Mouse (Mus musculus) kidney, embryonic 15.5 days (tissue): ENCODE data around the gene Dmd. TPM values are rescaled to one million over a fixed set of nuclear protein-coding genes. Genes with fewer than 3 reads are reported as not detected.

Experiments
- ATAC-seq: fragments of 200-750 bp; cut with Nextera tagmentation; replicated peaks from 2 replicates; pipeline ENCODE4 v1.8.0; 2017; ENCODE audit warnings: moderate TSS enrichment; ENCODE audit not compliant: low FRiP score
- H3K27ac ChIP-seq: fragments of 300-500 bp; sonication (generic); 2 replicates; pipeline ENCODE4 v1.5.1; 2015; ENCODE audit warnings: mild to moderate bottlenecking, inconsistent platforms
- H3K27me3 ChIP-seq: fragments of 300-500 bp; sonication (generic); 2 replicates; pipeline ENCODE4 v1.6.1; 2015; ENCODE audit warnings: inconsistent platforms
- H3K36me3 ChIP-seq: fragments of 300-500 bp; sonication (generic); 2 replicates; pipeline ENCODE4 v1.6.1; 2015; ENCODE audit warnings: inconsistent platforms
- H3K4me1 ChIP-seq: fragments of 300-500 bp; sonication (generic); 2 replicates; pipeline ENCODE4 v1.6.1; 2015; ENCODE audit warnings: inconsistent platforms
- H3K4me2 ChIP-seq: fragments of 300-500 bp; sonication (generic); 2 replicates; pipeline ENCODE4 v1.6.1; 2015; ENCODE audit warnings: moderate library complexity, mild to moderate bottlenecking, inconsistent platforms
- H3K4me3 ChIP-seq: fragments of 300-500 bp; sonication (generic); replicated peaks from 2 replicates; pipeline ENCODE4 v1.5.1; 2015; ENCODE audit warnings: mild to moderate bottlenecking, inconsistent platforms
- H3K9ac ChIP-seq: fragments of 300-500 bp; sonication (generic); 2 replicates; pipeline ENCODE4 v1.6.1; 2015; ENCODE audit warnings: mild to moderate bottlenecking, inconsistent platforms
- H3K9me3 ChIP-seq: fragments of 300-500 bp; sonication (generic); replicated peaks from 2 replicates; pipeline ENCODE4 v1.6.1; 2016; ENCODE audit warnings: inconsistent platforms
- WGBS: fragments of 180-500 bp; shearing (Covaris S2); methylation state at CpG from one replicate; pipeline ENCODE4 v1.1.7; 2015; ENCODE audit warnings: mixed read lengths; 5-methylcytosine and 5-hydroxymethylcytosine counted together
- polyA plus RNA-seq: library from polyadenylated mRNA; unstranded; fragments of >200 nt; fragmentation: Nextera tagmentation; extraction: Ambion mirVana; gene quantifications from 2 replicates; pipeline ENCODE4 v1.2.1, GENCODE M21; 2015

Gene Dmd
- polyA plus RNA-seq: 22.6 and 27.3 TPM in 2 replicates

DNA sequence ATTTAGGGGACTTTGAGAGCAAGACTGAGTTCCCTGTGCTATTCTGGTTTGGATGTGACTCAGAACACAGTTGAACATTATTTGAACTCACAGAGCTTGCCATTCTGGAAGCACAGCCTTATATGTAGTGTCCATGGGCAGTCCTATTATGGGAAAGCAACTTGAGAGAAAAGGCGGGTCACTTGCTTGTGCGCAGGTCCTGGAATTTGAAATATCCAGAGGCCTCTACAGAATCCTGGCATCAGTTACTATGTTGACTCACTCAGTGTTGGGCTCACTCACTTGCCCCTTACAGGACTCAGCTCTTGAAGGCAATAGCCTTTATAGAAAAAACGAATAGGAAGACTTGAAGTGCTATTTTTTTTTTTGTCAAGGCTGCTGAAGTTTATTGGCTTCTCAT is at the start of gene Dmd:
Gene Dmd, plus strand, starts transcription at position 241 of the 400 bp plus-strand sequence.
- Histone ChIP-seq H3K4me3 (no peak within 1 kb of the TSS), H3K4me2 (no peak within 1 kb of the TSS), H3K27ac (no peak within 1 kb of the TSS), H3K4me1 (no peaks in the 10 kb centered on the region), H3K36me3 (no peaks in the 10 kb centered on the region), H3K9ac (no peak within 1 kb of the TSS), H3K27me3 (no peaks in the 10 kb centered on the region), H3K9me3 (no peaks in the 10 kb centered on the region)
- no peak for ATAC-seq
- WGBS: 59% methylated on average over 3 of the region's 3 CpGs

DNA sequence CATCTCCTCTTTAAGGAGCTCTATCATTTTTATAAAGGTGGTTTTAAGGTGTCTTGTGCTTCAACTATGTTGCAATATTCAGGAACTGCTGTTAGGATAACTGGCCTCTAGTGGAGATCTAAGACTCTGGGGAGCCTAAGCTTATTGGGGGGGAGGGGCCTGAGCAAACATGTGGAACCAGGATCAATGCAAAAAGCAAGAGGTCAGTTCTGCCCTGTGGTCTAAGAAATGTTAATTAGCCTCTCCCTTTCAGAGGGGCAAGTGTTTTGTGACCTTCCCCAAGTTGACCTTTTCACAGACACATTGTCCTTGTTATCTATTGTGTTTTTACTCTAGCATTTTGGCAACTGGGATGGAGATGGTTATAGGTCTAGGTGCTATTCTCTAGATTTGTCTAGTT is 47.2 kb upstream of the Dmd start:
- Histone ChIP-seq H3K27ac (no peak overlapping the region), H3K36me3 (no peaks in the 10 kb centered on the region), H3K27me3 (no peaks in the 10 kb centered on the region), H3K4me2 (no peak overlapping the region), H3K4me1 (no peaks in the 10 kb centered on the region), H3K4me3 (no peak overlapping the region), H3K9ac (no peak overlapping the region), H3K9me3 (no peaks in the 10 kb centered on the region)
- ATAC-seq: no peak

DNA sequence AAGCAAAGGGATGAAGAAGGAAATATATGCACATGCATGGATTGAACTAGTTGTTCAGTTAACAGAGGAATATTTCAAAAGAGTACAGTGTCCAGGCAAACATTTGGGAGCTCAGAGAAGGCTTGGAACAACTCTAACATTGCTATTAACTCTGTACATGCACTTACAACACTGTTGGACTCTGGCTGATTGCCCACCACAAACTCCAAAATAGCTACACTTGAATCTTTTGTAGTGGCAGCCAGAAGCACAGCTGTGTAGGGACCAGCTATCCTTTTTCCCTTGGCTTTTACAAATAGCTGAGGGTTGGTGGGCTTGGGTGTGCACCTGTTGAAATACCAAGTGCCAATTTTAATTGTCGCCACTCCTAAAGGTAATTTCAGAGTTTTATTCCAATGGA is 39.0 kb downstream of the Dmd start:
- WGBS: 85% methylated on average over 1 of the region's 1 CpGs
- no peak for ATAC-seq
- Histone ChIP-seq H3K36me3 (no peaks in the 10 kb centered on the region), H3K9me3 (no peaks in the 10 kb centered on the region), H3K9ac (no peak overlapping the region), H3K4me2 (no peak overlapping the region), H3K27ac (no peak overlapping the region), H3K4me3 (no peak overlapping the region), H3K27me3 (no peaks in the 10 kb centered on the region), H3K4me1 (no peaks in the 10 kb centered on the region)

DNA sequence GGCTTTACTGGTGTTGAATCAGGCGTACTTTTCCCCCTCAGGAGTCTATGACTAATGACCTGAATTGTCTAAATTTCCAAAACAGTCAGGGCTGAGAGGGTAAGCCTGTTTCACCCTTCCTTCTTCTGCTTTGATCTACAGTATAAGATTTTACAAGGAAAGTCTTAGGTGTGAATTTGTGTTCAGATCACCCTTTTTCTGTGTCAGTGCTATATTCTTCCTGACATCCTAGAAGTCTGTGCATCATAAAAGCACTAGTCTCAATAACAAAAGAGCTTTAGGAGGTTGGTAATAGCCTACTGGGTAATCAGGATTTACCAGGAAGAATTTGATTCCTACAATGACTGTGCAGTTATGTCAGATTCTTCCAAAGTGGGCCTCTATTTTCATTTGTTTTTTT is 101.5 kb downstream of the Dmd start:
- Histone ChIP-seq H3K4me1 (no peaks in the 10 kb centered on the region), H3K4me2 (no peak overlapping the region), H3K4me3 (no peak overlapping the region), H3K27ac (no peak overlapping the region), H3K9ac (no peak overlapping the region), H3K36me3 (no peaks in the 10 kb centered on the region), H3K27me3 (no peaks in the 10 kb centered on the region), H3K9me3 (no peaks in the 10 kb centered on the region)
- no peak for ATAC-seq
- WGBS: 63% methylated on average over 1 of the region's 1 CpGs

DNA sequence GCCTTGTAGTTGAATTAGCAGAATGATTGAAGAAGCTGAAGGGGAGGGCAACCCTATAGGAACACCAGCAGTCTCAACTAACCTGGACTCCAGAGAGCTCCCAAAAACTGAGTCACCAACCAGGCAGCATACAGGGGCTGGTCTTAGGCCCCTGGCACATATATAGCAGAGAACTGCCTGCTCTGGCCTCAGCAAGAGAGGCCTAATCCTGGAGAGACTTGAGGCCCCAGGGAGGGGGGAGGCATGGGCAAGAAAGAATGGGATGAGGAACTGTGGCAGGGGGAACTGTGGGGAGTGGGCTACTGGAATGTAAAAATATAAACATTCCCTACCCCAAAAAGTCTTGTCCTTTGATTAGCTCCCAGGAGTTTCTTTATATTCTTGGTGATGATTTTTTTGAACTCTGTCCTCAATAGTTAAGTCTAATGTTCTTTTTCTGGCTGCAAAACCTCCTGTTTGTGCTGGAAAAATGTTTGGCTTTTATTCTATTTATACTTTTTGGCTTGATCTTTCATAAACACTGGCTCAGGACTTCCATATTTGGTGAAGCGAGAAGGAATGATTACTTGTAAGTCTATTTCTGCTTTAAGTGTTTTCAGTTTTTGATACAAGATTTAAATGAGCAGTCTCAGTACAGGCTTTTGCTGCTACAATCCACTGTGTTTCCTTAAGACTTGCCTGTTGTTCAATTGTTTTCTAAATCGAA is 167.7 kb downstream of the Dmd start:
- Histone ChIP-seq H3K4me1 (no peaks in the 10 kb centered on the region), H3K9me3 (no peaks in the 10 kb centered on the region), H3K27me3 (no peaks in the 10 kb centered on the region), H3K36me3 (no peaks in the 10 kb centered on the region), H3K9ac (no peak overlapping the region), H3K4me3 (no peak overlapping the region), H3K4me2 (no peak overlapping the region), H3K27ac (no peak overlapping the region)
- no peak for ATAC-seq
- WGBS: 80% methylated on average over 2 of the region's 2 CpGs

DNA sequence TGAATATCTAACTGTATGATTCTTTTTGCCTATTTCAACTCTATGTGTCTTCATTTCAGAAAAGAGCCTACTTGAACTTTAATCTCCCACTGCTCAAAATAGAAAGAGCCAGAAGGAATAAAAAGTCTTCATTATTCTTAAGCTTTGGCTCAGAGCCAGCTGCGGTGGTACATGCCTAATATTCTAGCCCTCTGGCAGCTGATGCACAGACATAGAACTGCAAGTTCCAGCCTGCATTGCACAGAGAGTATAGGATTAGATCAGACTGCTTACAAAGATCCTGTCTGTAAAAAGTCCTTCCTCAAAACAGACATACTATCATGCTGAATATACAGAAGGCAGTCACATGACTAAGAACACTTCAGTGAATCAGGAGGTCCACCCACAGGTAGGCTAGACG is 168.5 kb downstream of the Dmd start:
- Histone ChIP-seq H3K4me2 (no peak overlapping the region), H3K4me1 (no peaks in the 10 kb centered on the region), H3K9me3 (no peaks in the 10 kb centered on the region), H3K36me3 (no peaks in the 10 kb centered on the region), H3K4me3 (no peak overlapping the region), H3K27ac (no peak overlapping the region), H3K27me3 (no peaks in the 10 kb centered on the region), H3K9ac (no peak overlapping the region)
- 66% methylated on average over 2 of the region's 2 CpGs for WGBS
- ATAC-seq: no peak

DNA sequence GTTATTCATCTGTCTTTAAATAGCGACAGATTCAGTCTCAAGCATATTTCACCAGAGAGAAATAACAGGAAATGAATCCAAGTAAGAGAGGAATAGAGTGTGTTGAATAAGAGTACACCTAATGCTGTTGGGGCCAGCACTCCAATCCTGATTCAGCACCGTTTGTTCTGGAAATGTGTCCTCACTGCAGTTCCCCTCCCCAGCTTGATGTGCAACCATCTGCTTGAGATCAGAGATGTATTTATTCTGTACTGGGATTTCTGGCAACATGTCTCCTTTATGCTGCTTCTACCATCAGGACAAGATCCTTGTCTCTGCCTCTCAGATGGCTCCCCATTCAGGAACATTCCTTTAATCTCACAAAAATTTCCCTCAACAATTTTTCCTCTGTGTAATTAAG is 271.9 kb downstream of the Dmd start:
- Histone ChIP-seq H3K4me1 (no peaks in the 10 kb centered on the region), H3K9ac (no peak overlapping the region), H3K4me3 (no peak overlapping the region), H3K36me3 (no peaks in the 10 kb centered on the region), H3K27ac (no peak overlapping the region), H3K4me2 (no peak overlapping the region), H3K27me3 (no peaks in the 10 kb centered on the region), H3K9me3 (no peaks in the 10 kb centered on the region)
- no peak for ATAC-seq
- WGBS: 68% methylated on average over 2 of the region's 2 CpGs

DNA sequence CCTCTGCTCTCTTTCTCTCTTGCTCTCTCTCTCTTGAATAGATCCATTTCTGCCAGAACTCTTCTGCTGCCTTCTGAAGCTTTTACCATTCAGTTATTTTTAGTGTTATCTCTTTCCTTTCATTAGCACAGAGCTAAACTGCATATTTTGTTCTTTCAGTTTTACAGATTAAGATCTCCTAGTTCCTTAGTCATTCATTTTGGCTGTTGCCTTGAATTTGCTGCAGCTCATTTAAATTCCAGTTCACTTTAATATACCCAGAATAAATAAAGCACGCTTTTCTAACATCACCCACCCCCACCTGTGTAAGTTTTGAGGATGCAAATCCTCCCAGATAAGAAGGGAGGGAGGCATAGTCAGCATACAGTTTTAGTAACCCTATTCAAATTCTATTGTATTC is 272.4 kb downstream of the Dmd start:
- no peaks in the 10 kb centered on the region for H3K36me3 ChIP-seq
- H3K9ac ChIP-seq: no peak overlapping the region
- H3K4me1 ChIP-seq: no peaks in the 10 kb centered on the region
- H3K27ac ChIP-seq: no peak overlapping the region
- 44% methylated on average over 1 of the region's 1 CpGs for WGBS
- no peaks in the 10 kb centered on the region for H3K27me3 ChIP-seq
- H3K9me3 ChIP-seq: no peaks in the 10 kb centered on the region
- H3K4me3 ChIP-seq: no peak overlapping the region
- no peak overlapping the region for H3K4me2 ChIP-seq
- ATAC-seq: no peak

DNA sequence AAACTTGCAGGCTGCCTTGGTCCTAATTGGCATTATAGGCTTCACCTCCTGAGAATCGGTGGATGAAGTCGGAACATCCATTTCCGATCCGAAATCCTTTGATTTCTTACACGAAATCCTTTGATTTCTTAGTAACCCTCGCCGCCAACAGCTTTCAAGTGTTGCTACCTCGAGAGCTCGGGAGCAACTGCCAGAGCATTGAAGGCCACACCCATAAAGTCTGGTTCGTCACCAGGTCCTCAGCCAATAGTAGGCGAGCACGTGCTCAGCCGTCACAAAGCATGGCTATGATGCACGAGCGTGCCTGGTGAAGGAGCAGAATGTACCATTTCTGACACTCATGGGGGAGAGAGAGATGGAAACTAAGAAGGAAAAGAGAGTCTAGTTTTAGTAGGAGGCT is 538.9 kb downstream of the Dmd start, which contains the start of gene Tsga8:
Gene Tsga8, minus strand, starts transcription at position 327 of the 400 bp plus-strand sequence.
- Histone ChIP-seq H3K36me3 (no peaks in the 10 kb centered on the region), H3K4me2 (no peak within 1 kb of the TSS), H3K27me3 (no peaks in the 10 kb centered on the region), H3K9ac (no peak within 1 kb of the TSS), H3K9me3 (no peaks in the 10 kb centered on the region), H3K27ac (no peak within 1 kb of the TSS), H3K4me3 (no peak within 1 kb of the TSS), H3K4me1 (no peaks in the 10 kb centered on the region)
- 90% methylated on average over 15 of the region's 15 CpGs for WGBS
- no peak for ATAC-seq

DNA sequence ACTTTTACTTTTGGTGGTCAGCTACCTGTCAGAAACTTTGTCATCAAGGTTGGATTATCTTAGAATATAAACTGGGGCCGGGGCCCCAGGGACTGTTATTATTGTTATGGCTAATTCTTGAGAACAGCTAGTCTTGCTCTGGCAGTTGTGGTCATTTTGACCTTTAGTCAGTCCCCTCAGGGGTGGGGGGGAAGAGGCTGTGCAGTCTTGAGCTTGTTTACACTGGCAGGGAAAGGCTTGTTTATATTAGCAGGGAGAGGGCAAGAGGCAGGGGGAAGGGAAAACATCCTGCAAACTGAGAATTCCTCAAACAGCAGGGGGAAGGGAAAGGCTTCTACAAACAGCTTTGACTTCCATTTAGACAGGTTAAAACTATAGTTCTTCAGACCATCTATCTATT is 726.3 kb downstream of the Dmd start:
- Histone ChIP-seq H3K4me3 (no peak overlapping the region), H3K9ac (no peak overlapping the region), H3K36me3 (no peaks in the 10 kb centered on the region), H3K9me3 (no peaks in the 10 kb centered on the region), H3K27me3 (no peaks in the 10 kb centered on the region), H3K4me1 (no peaks in the 10 kb centered on the region), H3K27ac (no peak overlapping the region), H3K4me2 (no peak overlapping the region)
- peak; percentile 81 for ATAC-seq
- WGBS: 45% methylated on average over 1 of the region's 1 CpGs

DNA sequence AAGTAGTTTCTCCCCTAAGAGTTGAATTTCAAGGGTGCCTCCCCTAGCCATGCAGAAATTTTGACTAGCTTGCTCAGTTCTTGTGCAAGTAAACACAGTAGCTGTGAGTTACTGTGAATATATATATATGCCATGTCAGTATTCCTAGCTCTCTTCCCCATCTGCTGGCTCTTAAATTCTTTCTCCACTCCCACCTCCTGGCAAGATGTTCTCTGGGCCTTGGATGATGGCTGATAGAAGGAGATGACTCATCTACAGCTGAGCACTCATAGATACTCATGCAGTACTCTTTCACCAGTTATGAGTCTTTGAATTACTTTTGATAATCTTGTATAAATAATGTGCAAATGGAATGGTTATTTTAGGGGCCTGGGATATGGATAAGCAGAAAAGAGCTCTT is 737.9 kb downstream of the Dmd start:
- no peak for ATAC-seq
- Histone ChIP-seq H3K4me2 (no peak overlapping the region), H3K27me3 (no peaks in the 10 kb centered on the region), H3K4me1 (no peaks in the 10 kb centered on the region), H3K9me3 (no peaks in the 10 kb centered on the region), H3K36me3 (no peaks in the 10 kb centered on the region), H3K4me3 (no peak overlapping the region), H3K9ac (no peak overlapping the region), H3K27ac (no peak overlapping the region)

DNA sequence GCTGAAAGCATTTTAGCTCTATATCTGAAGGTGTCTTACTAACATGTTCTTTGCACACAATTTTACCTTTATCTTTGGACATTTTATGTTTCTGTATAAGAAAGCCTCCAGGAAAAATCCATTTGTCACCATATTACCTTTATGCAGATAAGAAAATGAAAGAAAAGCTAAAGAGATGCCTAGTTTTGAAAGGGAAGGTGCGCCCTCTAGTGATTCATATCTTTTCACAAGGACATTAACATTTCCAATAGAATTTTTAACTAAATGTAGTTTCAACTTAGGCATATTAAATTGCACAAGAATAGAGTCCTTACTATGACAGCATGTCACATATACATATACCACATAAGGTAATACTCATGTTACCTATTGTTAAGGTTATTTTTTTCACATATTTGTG is 791.9 kb downstream of the Dmd start:
- H3K36me3 ChIP-seq: no peaks in the 10 kb centered on the region
- WGBS: 3% methylated on average over 1 of the region's 1 CpGs
- ATAC-seq: no peak
- H3K4me1 ChIP-seq: no peaks in the 10 kb centered on the region
- H3K4me3 ChIP-seq: no peak overlapping the region
- H3K27me3 ChIP-seq: no peaks in the 10 kb centered on the region
- H3K4me2 ChIP-seq: no peak overlapping the region
- H3K9me3 ChIP-seq: no peaks in the 10 kb centered on the region
- no peak overlapping the region for H3K9ac ChIP-seq
- H3K27ac ChIP-seq: no peak overlapping the region

DNA sequence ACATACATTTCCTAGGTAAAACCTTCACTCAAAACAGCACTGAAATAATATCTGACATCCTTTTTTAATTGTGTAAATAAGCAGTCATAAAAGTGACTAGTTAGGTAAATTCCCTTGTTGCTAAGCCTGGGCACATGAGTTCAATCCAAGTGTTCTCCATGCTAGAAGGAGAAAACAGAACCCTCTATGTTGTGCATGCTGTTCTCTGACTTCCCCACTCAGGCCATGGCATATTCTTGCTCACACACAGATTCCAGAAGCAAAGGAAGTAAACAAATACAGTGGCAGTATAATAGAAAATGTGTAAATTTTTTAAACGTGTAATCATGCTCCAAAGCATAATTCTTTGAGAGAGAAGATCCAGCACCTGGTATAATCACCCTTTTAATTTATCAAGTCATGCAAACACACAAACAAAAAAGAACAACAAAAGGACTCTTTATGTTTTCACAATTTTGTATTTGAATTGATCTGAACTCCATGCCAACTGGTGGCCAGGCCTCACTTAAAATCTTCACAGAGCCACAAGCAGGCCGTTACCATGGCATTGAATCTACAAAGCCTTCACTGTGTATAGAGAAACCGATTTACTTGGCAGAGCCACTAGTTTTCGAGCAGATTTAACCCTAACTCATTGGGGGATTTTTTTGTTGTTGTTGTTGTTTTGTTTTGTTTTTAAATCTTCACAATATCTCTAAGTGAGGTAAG is 797.8 kb downstream of the Dmd start:
- Histone ChIP-seq H3K9me3 (no peaks in the 10 kb centered on the region), H3K9ac (no peak overlapping the region), H3K36me3 (no peaks in the 10 kb centered on the region), H3K4me2 (no peak overlapping the region), H3K4me1 (no peaks in the 10 kb centered on the region), H3K4me3 (no peak overlapping the region), H3K27me3 (no peaks in the 10 kb centered on the region), H3K27ac (no peak overlapping the region)
- ATAC-seq: no peak
- 71% methylated on average over 4 of the region's 4 CpGs for WGBS
